Mouse (Mus musculus) C2C12 (cell line): ENCODE data around the gene Bcl11a. TPM values are rescaled to one million over a fixed set of nuclear protein-coding genes. Genes with fewer than 3 reads are reported as not detected.

Source experiments
- H3K27me3 ChIP-seq: one replicate; pipeline ENCODE4 v1.6.1; 2011; ENCODE audit not compliant: control insufficient read depth, insufficient read depth, insufficient read length
- H3K36me3 ChIP-seq: one replicate; pipeline ENCODE4 v1.6.1; 2011; ENCODE audit not compliant: control insufficient read depth, insufficient read depth
- H3K4me3 ChIP-seq: one replicate; pipeline ENCODE4 v1.5.1; 2011; ENCODE audit warnings: mild to moderate bottlenecking, control low read depth; ENCODE audit not compliant: poor library complexity, insufficient read depth, severe bottlenecking
- H3K79me2 ChIP-seq: one replicate; pipeline ENCODE4 v1.6.1; 2011; ENCODE audit not compliant: control insufficient read depth, insufficient read depth
- H3K79me3 ChIP-seq: one replicate; pipeline ENCODE4 v1.6.1; 2011; ENCODE audit warnings: low read depth, control low read depth
- H3ac ChIP-seq: one replicate; pipeline ENCODE3; 2011; ENCODE audit warnings: low read depth; ENCODE audit not compliant: control insufficient read depth, insufficient read length
- CEBPB ChIP-seq: IDR thresholded peaks from one replicate; pipeline ENCODE4 v1.6.1; 2011; ENCODE audit warnings: low read depth, mild to moderate bottlenecking, control low read depth, moderate library complexity
- CTCF ChIP-seq: IDR thresholded peaks from one replicate; pipeline ENCODE4 v1.5.1; 2011; ENCODE audit not compliant: control insufficient read depth, insufficient read depth, insufficient read length
- FOSL1 ChIP-seq: IDR thresholded peaks from one replicate; pipeline ENCODE4 v1.8.0; 2011; ENCODE audit warnings: mild to moderate bottlenecking, low read length; ENCODE audit not compliant: poor library complexity, insufficient read depth, severe bottlenecking
- MAX ChIP-seq: IDR thresholded peaks from one replicate; pipeline ENCODE4 v1.6.1; 2011; ENCODE audit warnings: mild to moderate bottlenecking, control low read depth
- MYOD1 ChIP-seq: IDR thresholded peaks from one replicate; pipeline ENCODE4 v1.6.1; 2011; ENCODE audit warnings: low read depth; ENCODE audit not compliant: control insufficient read depth, insufficient read length
- MYOG ChIP-seq: IDR thresholded peaks from one replicate; pipeline ENCODE4 v1.6.1; 2011; ENCODE audit not compliant: control insufficient read depth, insufficient read length; ENCODE audit errors: extremely low read depth
- USF1 ChIP-seq: IDR thresholded peaks from one replicate; pipeline ENCODE4 v1.6.1; 2011; ENCODE audit warnings: low read depth, mild to moderate bottlenecking, control low read depth, moderate library complexity
- polyA plus RNA-seq: library from polyadenylated mRNA; unstranded; fragments of >200 nt; fragmentation: generic; extraction: Trizol; gene quantifications from one replicate; pipeline ENCODE4 v1.2.1, GENCODE M21; 2012; ENCODE audit warnings: missing spikeins

The Bcl11a gene
- polyA plus RNA-seq, 1 experiment, result not detected

GRCm38 (mm10) chr11:24163072-24163471 is 85.2 kb downstream of the Bcl11a start:
- Histone ChIP-seq H3K79me2 (no peaks in the 10 kb centered on the region), H3ac (no peak overlapping the region), H3K27me3 (no peaks in the 10 kb centered on the region), H3K4me3 (no peak overlapping the region), H3K36me3 (no peaks in the 10 kb centered on the region), H3K79me3 (no peaks in the 10 kb centered on the region)
- TF ChIP-seq USF1 (no peak), FOSL1 (no peak), MYOG (no peak), CEBPB (no peak)

GRCm38 (mm10) chr11:24164065-24164464 is 86.2 kb downstream of the Bcl11a start:
- TF ChIP-seq CTCF (no peak), MAX (no peak), MYOD1 (no peak), USF1 (no peak), MYOG (no peak), CEBPB (no peak), FOSL1 (no peak)
- H3K27me3 ChIP-seq, result no peaks in the 10 kb centered on the region
- H3ac ChIP-seq, result no peak overlapping the region
- H3K36me3 ChIP-seq, result no peaks in the 10 kb centered on the region
- H3K4me3 ChIP-seq, result no peak overlapping the region
- H3K79me3 ChIP-seq, result no peaks in the 10 kb centered on the region
- no peaks in the 10 kb centered on the region for H3K79me2 ChIP-seq

DNA sequence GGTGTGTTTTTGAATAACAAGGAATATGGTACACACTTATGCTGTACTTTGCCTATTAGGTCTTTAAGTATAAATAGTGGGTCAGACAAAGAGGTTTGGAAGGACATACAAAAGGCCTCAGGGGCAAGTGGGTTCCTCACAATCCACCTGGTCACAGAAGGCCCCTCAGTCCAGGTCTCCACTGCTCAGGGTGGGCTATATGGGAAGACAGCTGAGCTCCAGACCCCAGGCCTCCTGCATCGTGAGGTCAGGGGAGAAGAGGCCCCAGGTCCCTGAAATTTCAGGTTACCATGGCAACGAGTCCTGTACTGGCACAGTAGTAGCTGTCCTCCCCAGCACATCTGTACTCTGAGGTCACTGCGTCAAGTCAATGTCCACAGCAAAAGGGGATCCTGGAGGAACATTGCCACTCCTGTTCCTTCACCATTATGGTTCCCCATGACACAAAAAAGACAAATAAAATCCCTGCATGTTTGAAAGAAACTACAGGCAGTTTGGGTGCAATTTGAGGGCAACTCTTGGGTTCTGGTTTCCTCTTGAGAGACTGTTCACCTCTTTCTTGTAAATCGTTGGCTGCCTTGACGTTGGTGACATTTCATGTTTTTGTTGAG is 93.9 kb downstream of the Bcl11a start:
- TF ChIP-seq MYOG, result no peak
- no peak for TF ChIP-seq FOSL1
- TF ChIP-seq CEBPB, result no peak
- no peak for TF ChIP-seq MYOD1
- TF ChIP-seq MAX, result no peak
- no peak for TF ChIP-seq CTCF
- no peak for TF ChIP-seq USF1
- H3ac ChIP-seq, result no peak overlapping the region
- no peaks in the 10 kb centered on the region for H3K79me3 ChIP-seq
- H3K36me3 ChIP-seq, result no peaks in the 10 kb centered on the region
- H3K27me3 ChIP-seq, result no peaks in the 10 kb centered on the region
- H3K79me2 ChIP-seq, result no peaks in the 10 kb centered on the region
- H3K4me3 ChIP-seq, result no peak overlapping the region

DNA sequence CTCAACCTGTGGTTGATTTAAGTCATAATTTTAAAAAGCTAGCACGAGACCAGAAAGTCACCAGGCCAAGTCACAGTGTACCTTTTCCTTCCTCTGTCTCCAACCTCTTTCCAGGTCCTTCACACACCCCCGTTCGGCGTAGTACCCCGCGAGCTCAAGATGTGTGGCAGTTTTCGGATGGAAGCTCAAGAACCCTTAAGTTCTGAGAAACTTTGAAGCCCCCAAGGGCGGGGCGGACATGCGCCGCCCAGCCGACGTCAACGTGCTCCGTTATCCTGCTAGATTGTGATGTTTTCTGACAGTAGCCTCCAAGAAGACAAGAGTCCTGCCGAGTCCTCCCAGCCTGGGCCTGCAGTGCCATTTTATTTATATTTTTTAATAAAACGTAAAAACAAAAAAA is 94.7 kb downstream of the Bcl11a start:
- Histone ChIP-seq H3K4me3 (no peak overlapping the region), H3K79me3 (no peaks in the 10 kb centered on the region), H3K36me3 (no peaks in the 10 kb centered on the region), H3K27me3 (no peaks in the 10 kb centered on the region), H3K79me2 (no peaks in the 10 kb centered on the region), H3ac (no peak overlapping the region)
- TF ChIP-seq MYOG (no peak), USF1 (no peak), MAX (no peak), MYOD1 (no peak), CEBPB (no peak), FOSL1 (no peak), CTCF (no peak)

DNA sequence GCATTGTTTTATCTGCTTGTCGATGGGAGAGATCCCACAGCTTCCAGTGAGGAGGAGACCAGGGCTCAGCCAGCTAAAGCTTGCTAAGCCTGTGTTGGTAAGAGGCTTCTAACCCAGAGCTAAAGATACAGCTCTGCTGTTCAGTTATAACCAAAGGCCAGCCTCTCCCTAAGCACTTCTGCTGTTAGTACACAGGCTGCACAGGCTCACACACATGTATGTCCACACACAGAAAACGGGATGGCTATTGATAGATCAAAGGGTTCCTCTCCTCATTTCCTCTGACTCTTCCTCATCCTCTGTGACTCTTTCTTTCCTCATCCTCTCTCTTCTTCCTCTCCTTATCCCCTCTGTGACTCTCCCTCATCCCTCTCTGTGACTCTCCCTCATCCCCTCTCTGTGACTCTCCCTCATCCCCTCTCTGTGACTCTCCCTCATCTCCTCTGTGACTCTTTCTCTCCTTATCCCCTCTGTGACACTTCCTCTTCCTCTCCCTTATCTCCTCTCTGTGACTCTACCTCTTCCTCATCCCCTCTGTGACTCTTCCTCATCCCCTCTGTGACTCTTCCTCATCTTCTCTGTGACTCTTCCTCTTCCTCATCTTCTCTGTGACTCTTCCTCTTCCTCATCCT is 96.4 kb downstream of the Bcl11a start:
- H3ac ChIP-seq, result no peak overlapping the region
- no peaks in the 10 kb centered on the region for H3K27me3 ChIP-seq
- H3K79me2 ChIP-seq, result no peaks in the 10 kb centered on the region
- no peaks in the 10 kb centered on the region for H3K36me3 ChIP-seq
- H3K79me3 ChIP-seq, result no peaks in the 10 kb centered on the region
- TF ChIP-seq CTCF (no peak), CEBPB (no peak), MYOG (no peak), MYOD1 (no peak), MAX (no peak), FOSL1 (no peak), USF1 (no peak)
- H3K4me3 ChIP-seq, result no peak overlapping the region
